Mouse (Mus musculus) NIH3T3 (cell line): ENCODE measurements around the gene Ect2l.
A peak's percentile ranks its signal among the peaks of the same experiment; 100 is the strongest.

Source experiments
- DNase-seq: peaks from one replicate; pipeline ENCODE4 v3.0.0-alpha.2; 2012; ENCODE audit warnings: low read depth

Gene Ect2l

DNA sequence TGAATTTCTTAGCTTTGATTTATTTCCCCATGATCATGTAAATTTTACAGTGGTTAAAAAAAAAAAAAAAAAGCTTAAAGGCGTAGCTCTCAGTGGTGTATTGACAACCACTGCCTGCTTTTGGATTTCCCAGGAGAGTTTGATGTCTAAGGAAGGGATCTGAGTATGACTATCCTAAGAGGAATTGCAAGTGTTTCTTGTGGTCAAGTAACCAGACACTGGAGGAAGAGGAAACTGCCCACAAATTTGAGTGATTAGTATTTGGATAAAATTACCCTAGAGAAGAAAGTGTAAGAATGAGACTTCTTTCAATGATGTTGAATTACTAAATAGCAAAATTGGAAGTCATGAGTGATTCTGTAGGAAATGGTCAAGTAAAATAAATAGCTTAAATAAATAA is 129.2 kb downstream of the Ect2l start:
- peak; percentile 60 for DNase-seq
